Mouse (Mus musculus) adrenal gland, postnatal 4 days (tissue): ENCODE results near the gene Krt16. TPM values are rescaled to one million over a fixed set of nuclear protein-coding genes. Genes with fewer than 3 reads are reported as not detected.
"Not testable (repeated sequence)": the region's sequence is repeated elsewhere in the genome, so short reads cannot be mapped to it uniquely, and the experiment has no call there.

Experiments used
- DNase-seq, 2 experiments: peaks; one replicate each; pipeline ENCODE4 v3.0.0; 2021 to 2022; ENCODE audit warnings: low spot score in 2 of 2, mixed read lengths in 2 of 2
- total RNA-seq, 2 experiments: library from RNA; stranded (reverse); gene quantifications; 2 replicates each; pipeline ENCODE4 v1.2.3; 2021

Krt16 gene
- total RNA-seq, 2 experiments from 2014 or later = not detected

GRCm38 (mm10) chr11:100257967-100258366 is 9.3 kb upstream of the Krt16 start:
- DNase-seq = no peak

- no peak for DNase-seq
These were observed 6.8 kb upstream of the Krt16 start for GRCm38 (mm10) chr11:100255514-100255913.

- no peak for DNase-seq
These were observed 5.8 kb upstream of the Krt16 start for GRCm38 (mm10) chr11:100254360-100255090.

GRCm38 (mm10) chr11:100246471-100246870 is 2.2 kb downstream of the Krt16 start:
- not testable (repeated sequence) for DNase-seq

- not testable (repeated sequence) for DNase-seq
These were observed 8.4 kb downstream of the Krt16 start for GRCm38 (mm10) chr11:100240272-100240671.

GRCm38 (mm10) chr11:100221741-100222140 is 27.0 kb downstream of the Krt16 start:
- no peak for DNase-seq

- DNase-seq = no peak
These were observed 29.4 kb downstream of the Krt16 start for GRCm38 (mm10) chr11:100219304-100219703.

- DNase-seq = no peak
These were observed 40.2 kb downstream of the Krt16 start for GRCm38 (mm10) chr11:100208542-100208941.

- no peak for DNase-seq
These were observed 41.2 kb downstream of the Krt16 start, which contains the start of gene Krt14 for GRCm38 (mm10) chr11:100207498-100207897. Krt14 (minus strand) TSS chr11:100207548.

- no peak for DNase-seq
These were observed 45.3 kb downstream of the Krt16 start for GRCm38 (mm10) chr11:100203448-100203847.

- DNase-seq = no peak
These were observed 45.8 kb downstream of the Krt16 start for GRCm38 (mm10) chr11:100202906-100203305.

GRCm38 (mm10) chr11:100200104-100200820 is 48.4 kb downstream of the Krt16 start:
- no peak for DNase-seq

- no peak for DNase-seq
These were observed 50.0 kb downstream of the Krt16 start for GRCm38 (mm10) chr11:100198666-100199065.

Other genes starting within 250 kb of the Krt16 start
- not detected for gene Krt33a, start 232.7 kb downstream of the Krt16 start, total RNA-seq
- gene Krt33b, start 219.0 kb downstream of the Krt16 start, total RNA-seq = not detected
- gene Krt34, start 207.3 kb downstream of the Krt16 start, total RNA-seq = not detected
- not detected for gene Krt31, start 198.4 kb downstream of the Krt16 start, total RNA-seq
- not detected for gene Krt32, start 160.7 kb downstream of the Krt16 start, total RNA-seq
- not detected for gene Krt35, start 152.7 kb downstream of the Krt16 start, total RNA-seq
- gene Krt36, start 143.3 kb downstream of the Krt16 start, total RNA-seq = under 1 TPM in 1 of 2 experiments, not detected in 1; 0.48 TPM
- not detected for gene Krt13, start 127.3 kb downstream of the Krt16 start, total RNA-seq
- gene Krt15, start 113.0 kb downstream of the Krt16 start, total RNA-seq = under 1 TPM in 1 of 2 experiments, not detected in 1; 0.31 TPM
- gene Krt19, start 100.2 kb downstream of the Krt16 start, total RNA-seq = 10 to 100 TPM; 11.1 to 12.7 TPM
- under 1 TPM; 0.11 to 0.22 TPM for gene Krt9, start 55.7 kb downstream of the Krt16 start, total RNA-seq
- under 1 TPM; 0.93 to 0.98 TPM for gene Krt14, start 41.4 kb downstream of the Krt16 start, total RNA-seq
- under 1 TPM; 0.25 to 0.31 TPM for gene Krt17, start 12.1 kb upstream of the Krt16 start, total RNA-seq
- not detected for gene Krt42, start 21.0 kb upstream of the Krt16 start, total RNA-seq
- 100 to 1,000 TPM; 886 to 904 TPM for gene Eif1, start 71.0 kb upstream of the Krt16 start, total RNA-seq
- not detected for gene Gast, start 85.5 kb upstream of the Krt16 start, total RNA-seq
- gene Hap1, start 107.2 kb upstream of the Krt16 start, total RNA-seq = 100 to 1,000 TPM; 106 to 110 TPM
- gene Jup, start 148.9 kb upstream of the Krt16 start, total RNA-seq = 100 to 1,000 TPM in 1 of 2 experiments, 10 to 100 TPM in 1; 99.0 to 109 TPM
- gene P3h4, start 165.9 kb upstream of the Krt16 start, total RNA-seq = 10 to 100 TPM; 40.1 to 43.5 TPM
- gene Fkbp10, start 166.8 kb upstream of the Krt16 start, total RNA-seq = 10 to 100 TPM; 65.3 to 68.6 TPM
- 10 to 100 TPM; 82.4 to 84.5 TPM for gene Nt5c3b, start 192.9 kb upstream of the Krt16 start, total RNA-seq
- gene Klhl10, start 193.0 kb upstream of the Krt16 start, total RNA-seq = 1 to 10 TPM; 1.5 to 2.1 TPM
- gene Klhl11, start 223.8 kb upstream of the Krt16 start, total RNA-seq = 10 to 100 TPM; 48.8 to 50.0 TPM